Mouse (Mus musculus) neural tube, embryonic 15.5 days (tissue): Measurements from ENCODE around the gene Gm37240. TPM values are rescaled to one million over a fixed set of nuclear protein-coding genes. Genes with fewer than 3 reads are reported as not detected.

Source experiments
- ATAC-seq: fragments of 200-750 bp; cut with Nextera tagmentation; 2 replicates; pipeline ENCODE4 v1.8.0; 2017; ENCODE audit warnings: mild to moderate bottlenecking, moderate TSS enrichment, moderate library complexity; ENCODE audit not compliant: low FRiP score
- H3K27ac ChIP-seq: fragments of 300-500 bp; sonication (generic); replicated peaks from 2 replicates; pipeline ENCODE4 v1.5.1; 2015; ENCODE audit warnings: mild to moderate bottlenecking, inconsistent platforms
- H3K27me3 ChIP-seq: fragments of 300-500 bp; sonication (generic); replicated peaks from 2 replicates; pipeline ENCODE4 v1.6.1; 2015; ENCODE audit warnings: inconsistent platforms
- H3K36me3 ChIP-seq: fragments of 300-500 bp; sonication (generic); 2 replicates; pipeline ENCODE4 v1.6.1; 2015; ENCODE audit warnings: inconsistent platforms
- H3K4me1 ChIP-seq: fragments of 300-500 bp; sonication (generic); 2 replicates; pipeline ENCODE4 v1.6.1; 2015; ENCODE audit warnings: inconsistent platforms
- H3K4me2 ChIP-seq: fragments of 300-500 bp; sonication (generic); 2 replicates; pipeline ENCODE4 v1.6.1; 2015; ENCODE audit warnings: inconsistent platforms, mild to moderate bottlenecking, moderate library complexity
- H3K4me3 ChIP-seq: fragments of 300-500 bp; sonication (generic); replicated peaks from 2 replicates; pipeline ENCODE4 v1.5.1; 2015; ENCODE audit warnings: mild to moderate bottlenecking, inconsistent platforms
- H3K9ac ChIP-seq: fragments of 300-500 bp; sonication (generic); replicated peaks from 2 replicates; pipeline ENCODE4 v1.6.1; 2015; ENCODE audit warnings: mild to moderate bottlenecking, inconsistent platforms
- H3K9me3 ChIP-seq: fragments of 300-500 bp; sonication (generic); replicated peaks from 2 replicates; pipeline ENCODE4 v1.6.1; 2016; ENCODE audit warnings: inconsistent platforms
- WGBS: fragments of 180-500 bp; shearing (Covaris S2); methylation state at CpG from one replicate; pipeline ENCODE4 v1.1.7; 2015; ENCODE audit warnings: mixed read lengths; 5-methylcytosine and 5-hydroxymethylcytosine counted together
- microRNA counts: library from miRNA; unstranded; fragments of <30 nt; microRNA quantifications from one replicate; lab custom pipeline; 2016
- microRNA-seq: library from miRNA; unstranded; fragments of <30 nt; microRNA quantifications from one replicate; pipeline ENCODE4, GENCODE M21; 2017
- polyA plus RNA-seq: library from polyadenylated mRNA; unstranded; fragments of >200 nt; fragmentation: Nextera tagmentation; extraction: Ambion mirVana; gene quantifications from 2 replicates; pipeline ENCODE4 v1.2.1, GENCODE M21; 2015

Gm37240 gene
- polyA plus RNA-seq, 1 experiment from 2014 or later: 0.99 TPM

DNA sequence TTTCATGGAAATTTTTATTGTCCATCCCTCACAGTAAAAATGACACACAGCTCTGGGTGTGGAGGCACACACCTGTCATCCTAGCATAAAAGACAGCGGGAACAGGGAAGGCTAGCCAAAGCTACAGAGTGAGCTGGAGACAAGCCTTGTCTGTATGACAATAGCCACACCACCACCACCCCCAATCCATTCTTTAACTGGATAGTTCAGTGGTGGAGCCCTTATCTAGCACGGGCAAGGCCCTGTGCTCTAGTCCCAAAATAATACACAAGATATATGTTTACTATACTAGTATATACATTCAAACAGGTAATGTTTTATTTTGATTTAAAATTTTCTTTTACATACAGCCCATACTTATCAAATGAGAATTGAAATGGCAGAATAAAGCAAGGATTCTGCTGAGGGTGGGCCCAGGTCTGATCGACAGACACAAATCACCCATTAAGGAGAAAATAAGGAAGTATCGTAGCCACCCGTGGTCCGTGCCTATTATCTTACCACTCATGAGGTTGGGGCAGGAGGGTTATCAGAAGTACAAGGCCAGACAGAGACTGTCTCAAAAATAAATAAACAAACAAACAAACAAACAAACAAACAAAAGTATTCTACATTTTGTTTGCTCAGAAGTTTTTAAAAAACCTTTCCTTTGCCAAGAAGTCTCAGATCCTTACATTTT, 1421.4 kb downstream of the Gm37240 start:
- H3K36me3 ChIP-seq: no peaks in the 10 kb centered on the region
- H3K4me1 ChIP-seq: peaks cover under 1% of the 10 kb centered on the region; the same call in 1 of the 2 replicates
- no peak overlapping the region for H3K4me2 ChIP-seq
- WGBS: 65% methylated on average over 6 of the region's 6 CpGs
- no peaks in the 10 kb centered on the region for H3K27me3 ChIP-seq
- no peaks in the 10 kb centered on the region for H3K9me3 ChIP-seq
- H3K27ac ChIP-seq: no peak overlapping the region
- no peak for ATAC-seq
- H3K4me3 ChIP-seq: no peak overlapping the region
- H3K9ac ChIP-seq: no peak overlapping the region

DNA sequence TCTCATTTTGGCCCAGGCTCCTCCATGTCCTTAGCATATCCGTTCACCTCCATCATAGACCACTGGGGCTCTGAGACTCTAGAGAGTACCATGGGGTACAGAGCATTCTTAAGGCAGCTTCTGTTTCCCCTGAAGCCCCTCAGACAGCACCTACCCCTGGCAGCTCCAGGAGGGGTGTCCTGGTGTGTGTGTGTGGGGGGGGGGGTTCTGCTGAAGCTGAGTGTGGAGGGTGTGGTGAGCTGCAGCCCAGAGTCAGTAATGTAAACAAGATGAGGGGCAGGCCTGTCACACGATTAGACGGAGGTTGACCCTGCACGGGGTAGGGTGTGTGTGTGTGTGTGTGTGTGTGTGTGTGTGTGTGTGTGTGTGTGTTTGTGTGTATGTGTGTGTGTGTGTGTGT, 1425.6 kb downstream of the Gm37240 start:
- Histone ChIP-seq H3K9ac (no peak overlapping the region), H3K4me3 (no peak overlapping the region), H3K9me3 (no peaks in the 10 kb centered on the region), H3K4me1 (0 out of 2 replicates have a peak, but pooled peaks cover 7% of the 10 kb centered on the region), H3K36me3 (no peaks in the 10 kb centered on the region), H3K4me2 (no peak overlapping the region), H3K27me3 (no peaks in the 10 kb centered on the region), H3K27ac (no peak overlapping the region)
- WGBS: 59% methylated on average over 4 of the region's 4 CpGs
- ATAC-seq: no peak; the same call in 1 of the 2 replicates

DNA sequence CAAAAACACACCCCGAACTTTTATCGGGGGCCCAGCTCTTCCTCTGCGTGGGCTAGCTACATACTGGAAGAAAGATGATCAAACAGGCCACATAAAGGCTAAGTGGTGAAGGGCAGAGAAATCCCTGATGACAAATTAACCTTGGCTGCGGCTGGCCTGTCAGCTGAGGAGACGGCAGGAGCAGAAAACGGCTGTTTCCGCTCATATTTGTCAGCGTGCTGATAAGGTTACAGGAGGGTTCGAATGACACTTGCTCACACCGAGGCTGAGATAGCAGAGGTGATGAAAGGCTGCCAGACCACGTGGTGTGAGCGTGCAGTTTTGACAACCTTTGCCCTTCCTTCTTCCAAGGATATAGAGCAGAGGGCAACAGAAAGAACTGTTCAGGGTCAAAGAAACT, 1426.4 kb downstream of the Gm37240 start:
- Histone ChIP-seq H3K4me1 (0 out of 2 replicates have a peak, but pooled peaks cover 7% of the 10 kb centered on the region), H3K9me3 (no peaks in the 10 kb centered on the region), H3K36me3 (no peaks in the 10 kb centered on the region), H3K4me3 (no peak overlapping the region), H3K27ac (no peak overlapping the region), H3K27me3 (no peaks in the 10 kb centered on the region), H3K4me2 (no peak overlapping the region), H3K9ac (no peak overlapping the region)
- WGBS: 44% methylated on average over 12 of the region's 12 CpGs
- ATAC-seq: no peak

DNA sequence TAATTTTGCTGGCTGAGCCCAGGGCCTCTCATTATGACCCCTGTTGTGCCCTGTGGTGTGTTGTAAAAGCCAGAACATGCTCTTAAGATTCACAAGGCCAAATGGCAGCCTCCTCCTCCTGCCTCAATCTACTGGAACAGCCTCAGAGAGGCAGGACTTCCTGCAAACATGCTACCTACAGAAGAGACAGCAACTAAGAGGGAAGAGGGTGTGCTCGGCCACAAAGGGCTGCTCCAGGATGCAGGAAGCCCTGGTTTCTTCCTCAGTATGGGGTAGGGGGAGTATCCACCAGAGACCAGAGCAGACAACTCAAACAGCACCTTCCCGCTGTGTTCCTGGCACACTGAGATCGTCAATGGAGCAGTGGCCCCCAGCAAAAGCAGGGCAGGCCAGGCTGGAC, 1426.8 kb downstream of the Gm37240 start:
- Histone ChIP-seq H3K36me3 (no peaks in the 10 kb centered on the region), H3K9me3 (no peaks in the 10 kb centered on the region), H3K27ac (no peak overlapping the region), H3K9ac (no peak overlapping the region), H3K4me2 (no peak overlapping the region), H3K27me3 (no peaks in the 10 kb centered on the region), H3K4me1 (0 out of 2 replicates have a peak, but pooled peaks cover 7% of the 10 kb centered on the region), H3K4me3 (no peak overlapping the region)
- no peak for ATAC-seq
- WGBS: 40% methylated on average over 3 of the region's 3 CpGs

DNA sequence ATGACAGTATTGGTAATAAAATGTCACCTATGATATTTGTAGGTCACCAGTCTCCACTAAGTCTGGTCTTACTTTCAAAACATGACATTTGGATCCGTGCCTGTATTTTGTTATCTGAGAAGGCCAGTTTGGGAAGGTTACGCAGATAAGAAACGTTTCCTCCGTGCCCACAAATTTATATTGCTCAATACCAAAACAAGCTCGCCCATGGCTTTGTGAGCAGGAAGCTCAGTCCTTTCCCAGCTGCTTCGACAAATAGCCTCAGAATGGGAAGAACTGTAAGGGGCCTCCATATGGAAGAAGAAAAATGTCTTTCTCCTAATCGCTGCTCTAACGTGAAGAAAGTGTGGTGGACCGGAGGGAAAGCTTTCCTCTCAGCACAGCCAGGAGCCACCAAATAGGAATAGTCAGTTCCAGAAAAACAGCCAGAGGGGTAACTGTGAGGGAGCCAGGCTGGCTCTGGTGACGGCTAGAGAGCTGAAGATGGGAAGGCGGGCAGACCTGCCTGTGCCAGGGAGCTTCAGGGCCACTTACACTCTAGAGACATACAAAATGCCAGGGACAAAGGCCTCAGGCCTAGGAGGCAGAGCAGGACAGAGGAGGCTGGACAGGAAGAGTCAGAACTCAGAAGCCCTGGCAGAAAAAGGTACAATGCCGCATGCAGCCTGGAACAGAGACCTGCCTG, 1431.4 kb downstream of the Gm37240 start:
- no peaks in the 10 kb centered on the region for H3K27me3 ChIP-seq
- no peak overlapping the region for H3K27ac ChIP-seq
- no peak overlapping the region for H3K9ac ChIP-seq
- no peaks in the 10 kb centered on the region for H3K9me3 ChIP-seq
- no peak overlapping the region for H3K4me2 ChIP-seq
- peaks cover 4% of the 10 kb centered on the region; the same call in 1 of the 2 replicates for H3K36me3 ChIP-seq
- WGBS: 77% methylated on average over 12 of the region's 12 CpGs
- 0 out of 2 replicates have a peak, but pooled peaks cover 12% of the 10 kb centered on the region for H3K4me1 ChIP-seq
- H3K4me3 ChIP-seq: no peak overlapping the region
- ATAC-seq: no peak

DNA sequence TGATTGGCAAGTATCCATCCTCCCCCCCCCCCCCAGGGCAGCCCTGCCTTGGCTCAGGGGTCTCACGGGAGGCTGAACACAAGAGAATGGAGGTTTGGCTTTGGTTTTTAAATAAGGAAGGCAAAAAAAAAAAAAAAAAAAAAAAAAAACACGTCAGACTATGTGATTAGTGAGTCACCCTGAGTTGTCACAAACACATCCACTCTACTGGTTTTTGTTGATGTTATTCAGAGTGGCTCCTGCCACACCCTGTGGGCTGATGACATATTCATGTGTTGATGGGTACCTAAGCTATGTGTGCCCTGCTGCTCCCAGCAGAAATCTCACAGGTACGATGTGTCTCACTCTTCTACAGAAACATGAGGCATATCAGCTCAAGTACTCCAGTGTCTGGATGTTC, 1436.7 kb downstream of the Gm37240 start:
- no peak for ATAC-seq
- Histone ChIP-seq H3K9me3 (no peaks in the 10 kb centered on the region), H3K4me3 (no peak overlapping the region), H3K9ac (no peak overlapping the region), H3K27ac (no peak overlapping the region), H3K4me1 (0 out of 2 replicates have a peak, but pooled peaks cover 6% of the 10 kb centered on the region), H3K4me2 (no peak overlapping the region), H3K27me3 (no peaks in the 10 kb centered on the region), H3K36me3 (peaks cover 7% of the 10 kb centered on the region; the same call in 1 of the 2 replicates)
- 63% methylated on average over 3 of the region's 3 CpGs for WGBS

DNA sequence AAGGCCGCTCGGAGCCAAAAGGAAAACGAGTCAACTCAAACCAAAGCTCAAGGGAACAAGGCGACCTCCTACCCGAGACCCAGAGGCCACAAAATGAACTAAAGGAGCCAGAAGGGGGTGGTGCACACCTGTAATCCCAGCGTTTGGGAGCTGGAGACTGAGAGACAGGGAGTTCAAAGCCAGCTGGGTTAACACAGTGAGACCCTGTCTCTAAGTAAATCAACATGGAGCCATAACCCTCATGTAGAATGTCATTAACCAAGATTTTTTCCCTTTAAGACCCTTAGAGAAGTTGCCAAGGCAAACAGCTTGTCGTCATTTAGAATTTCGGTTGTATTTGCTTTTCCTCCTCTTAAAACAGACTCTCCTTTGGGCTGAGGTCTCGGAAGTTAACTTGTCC, 1438.3 kb downstream of the Gm37240 start:
- Histone ChIP-seq H3K4me2 (no peak overlapping the region), H3K9ac (no peak overlapping the region), H3K36me3 (peaks cover 11% of the 10 kb centered on the region; the same call in 1 of the 2 replicates), H3K4me3 (no peak overlapping the region), H3K27ac (no peak overlapping the region), H3K9me3 (no peaks in the 10 kb centered on the region), H3K4me1 (0 out of 2 replicates have a peak, but pooled peaks cover 6% of the 10 kb centered on the region), H3K27me3 (no peaks in the 10 kb centered on the region)
- 86% methylated on average over 9 of the region's 9 CpGs for WGBS
- no peak for ATAC-seq

DNA sequence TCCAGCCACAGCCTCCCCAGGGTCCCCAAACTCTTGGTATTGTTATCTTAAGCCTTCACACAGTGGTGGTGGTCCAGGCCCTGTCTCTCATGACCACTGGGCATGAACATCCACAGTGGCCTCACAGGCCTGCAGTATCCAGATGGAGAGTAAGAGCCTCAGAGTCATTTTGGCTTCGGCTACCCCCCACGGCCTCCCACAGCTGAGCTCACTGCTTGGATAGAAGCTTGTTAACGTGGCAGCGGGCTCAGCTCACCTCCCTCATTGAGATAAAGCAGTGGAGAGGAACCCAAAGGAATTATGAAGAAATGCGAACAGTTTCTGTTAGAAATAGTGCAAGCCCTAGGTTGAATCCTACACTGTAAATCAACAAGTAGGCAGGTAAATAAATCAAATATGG, 1439.5 kb downstream of the Gm37240 start:
- no peak overlapping the region for H3K4me3 ChIP-seq
- H3K36me3 ChIP-seq: peaks cover 11% of the 10 kb centered on the region; the same call in 1 of the 2 replicates
- WGBS: 73% methylated on average over 5 of the region's 5 CpGs
- no peak overlapping the region for H3K9ac ChIP-seq
- no peaks in the 10 kb centered on the region for H3K9me3 ChIP-seq
- no peak for ATAC-seq
- 0 out of 2 replicates have a peak, but pooled peaks cover 2% of the 10 kb centered on the region for H3K4me1 ChIP-seq
- no peak overlapping the region for H3K4me2 ChIP-seq
- no peak overlapping the region for H3K27ac ChIP-seq
- no peaks in the 10 kb centered on the region for H3K27me3 ChIP-seq

MicroRNAs within 50 kb of the gene (microRNA counts, 519-probe panel; counts per million panel counts)
- microRNA mmu-miR-466k (lab: Ali Mortazavi, UCI): 1,529 counts per million, percentile 17 among the panel's probes with 10 or more counts

Small RNA genes within 50 kb of the gene (microRNA-seq; reads per million reads assigned to microRNA genes)
- not detected for gene Mir466k

Other genes starting within 250 kb of the Gm37240 start
- 0.31 and 1.8 TPM in 2 replicates for gene Fam160a1, start 70.2 kb downstream of the Gm37240 start, polyA plus RNA-seq
- 0.29 and 0.98 TPM in 2 replicates for gene Glt28d2, start within 50 bp of the Gm37240 start, polyA plus RNA-seq
- 16.0 and 16.7 TPM in 2 replicates for gene Sh3d19, start 83.6 kb upstream of the Gm37240 start, polyA plus RNA-seq
- not detected in 2 replicates for gene Prss48, start 115.0 kb upstream of the Gm37240 start, polyA plus RNA-seq